Mouse (Mus musculus): ENCODE data around the gene Pak1.

GRCm38 (mm10) chr7:97944485-97944884 lies 156.1 kb downstream of the Pak1 start:
- TF ChIP-seq CTCF (IDR thresholded peaks at IDR 0.05; ENCODE audit: low read depth), result no peak
- no peak for TF ChIP-seq EP300 (IDR thresholded peaks at IDR 0.05; ENCODE audit: low read depth)
